ENCODE assay signal across 32 mouse cellular contexts in the genomic region with DNA sequence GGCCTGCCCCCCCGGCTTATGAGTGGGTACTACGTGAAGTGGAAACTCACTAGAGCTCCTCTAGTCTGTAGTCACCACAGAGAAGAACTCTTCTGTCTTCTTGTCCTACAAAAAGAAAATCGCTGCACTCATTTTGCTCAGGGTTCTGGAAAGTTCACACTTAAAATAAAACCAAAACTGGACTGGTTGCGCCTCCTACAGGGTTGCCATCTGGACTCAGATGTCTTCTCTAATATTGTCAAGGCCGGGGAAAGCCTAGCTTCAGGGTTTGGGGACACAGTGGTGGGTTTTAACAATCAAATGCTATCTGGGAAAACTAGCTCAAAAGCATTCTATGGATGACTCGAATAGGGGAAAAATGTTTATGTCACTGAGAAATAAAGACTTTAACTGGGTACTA. TPM values are rescaled to one million over a fixed set of nuclear protein-coding genes. Genes with fewer than 3 reads are reported as not detected.
A peak's percentile ranks its signal among the peaks of the same experiment; 100 is the strongest.
DNase-seq lines count a peak whose midpoint lies in the region; ATAC-seq and TF ChIP-seq lines count a peak whose summit lies in the region.
"Had no signal": no experiment of that assay in that cellular context is flagged by ENCODE, and none has a peak within 500 bp of the region (broad histone marks: within the 10 kb centered on the region; RNA-seq: fewer than 3 reads in every experiment).

No protein-coding gene starts in this region.

- no peaks in the 10 kb centered on the region for H3K9me3 ChIP-seq in hindbrain, postnatal 0 days (ENCODE audit: low read length)
- H3K9me3 ChIP-seq in hindbrain, embryonic 16.5 days (ENCODE audit: control insufficient read depth, low read length): no peaks in the 10 kb centered on the region
- H3K9me3 ChIP-seq: embryonic facial prominence, embryonic 10.5 days; embryonic facial prominence, embryonic 15.5 days; forebrain, embryonic 12.5 days; hindbrain, embryonic 12.5 days; limb, embryonic 10.5 days; limb, embryonic 15.5 days; liver, embryonic 13.5 days; neural tube, embryonic 15.5 days; stomach, embryonic 15.5 days had no signal

- no peak overlapping the region for H3K4me3 ChIP-seq in hindbrain, postnatal 0 days (ENCODE audit: low read length)
- no peak overlapping the region for H3K4me3 ChIP-seq in hindbrain, embryonic 16.5 days (ENCODE audit: low read length)
- H3K4me3 ChIP-seq: embryonic facial prominence, embryonic 10.5 days; embryonic facial prominence, embryonic 15.5 days; forebrain, embryonic 12.5 days; hindbrain, embryonic 12.5 days; limb, embryonic 10.5 days; limb, embryonic 15.5 days; liver, embryonic 13.5 days; neural tube, embryonic 15.5 days; stomach, embryonic 15.5 days had no signal

- H3K9ac ChIP-seq in hindbrain, postnatal 0 days (replicated peaks; ENCODE audit: low read length): no peak overlapping the region
- no peak overlapping the region for H3K9ac ChIP-seq in hindbrain, embryonic 16.5 days (ENCODE audit: low read depth, low read length)
- H3K9ac ChIP-seq: embryonic facial prominence, embryonic 15.5 days; forebrain, embryonic 12.5 days; forebrain, postnatal 0 days; hindbrain, embryonic 12.5 days; limb, embryonic 15.5 days; liver, embryonic 13.5 days; neural tube, embryonic 15.5 days; stomach, embryonic 15.5 days had no signal

- peak; percentile 4 for DNase-seq in hindbrain, postnatal 0 days (ENCODE audit: low spot score)
- peak; percentile 59 for DNase-seq in cerebellum, adult 11-12 months
- DNase-seq in cerebellum, adult 9-11 months: peak; percentile 70
- DNase-seq in urinary bladder, postnatal 36 days (ENCODE audit: low spot score in 2 of 2): no peak
- no peak for DNase-seq in right cerebral cortex, adult 2 months (ENCODE audit: low spot score in 2 of 2)
- DNase-seq in urinary bladder, postnatal 25 days (ENCODE audit: low spot score): no peak
- DNase-seq: adrenal gland, postnatal 10 days; forebrain, postnatal 0 days; gastrocnemius, postnatal 10 days; heart, postnatal 36 days; kidney, adult 18-20 months; kidney, postnatal 36 days; layer of hippocampus, postnatal 36 days; liver, embryonic 13.5 days; lung, adult 2 months; lung, postnatal 10 days; midbrain, embryonic 14.5 days; retina, postnatal 1 day; right cerebral cortex, postnatal 25 days; thymus, postnatal 14 days had no signal

- H3K27me3 ChIP-seq in hindbrain, postnatal 0 days (ENCODE audit: insufficient read depth, low read length): no peaks in the 10 kb centered on the region
- no peaks in the 10 kb centered on the region for H3K27me3 ChIP-seq in hindbrain, embryonic 16.5 days (replicated peaks; ENCODE audit: control insufficient read depth, insufficient read depth, low read length)
- H3K27me3 ChIP-seq: embryonic facial prominence, embryonic 15.5 days; forebrain, embryonic 12.5 days; hindbrain, embryonic 12.5 days; limb, embryonic 15.5 days; liver, embryonic 13.5 days; neural tube, embryonic 15.5 days; Patski; stomach, embryonic 15.5 days had no signal

- ATAC-seq in hindbrain, postnatal 0 days: no peak
- no peak for ATAC-seq in hindbrain, embryonic 16.5 days
- ATAC-seq: forebrain, postnatal 0 days; Patski had no signal

- H3K4me2 ChIP-seq in hindbrain, postnatal 0 days (ENCODE audit: low read depth, low read length): no peak overlapping the region
- no peak overlapping the region for H3K4me2 ChIP-seq in hindbrain, embryonic 16.5 days (ENCODE audit: low read length)
- H3K4me2 ChIP-seq: embryonic facial prominence, embryonic 15.5 days; forebrain, embryonic 12.5 days; heart, embryonic 11.5 days; hindbrain, embryonic 12.5 days; limb, embryonic 15.5 days; liver, embryonic 13.5 days; neural tube, embryonic 15.5 days; stomach, embryonic 15.5 days had no signal

- no peaks in the 10 kb centered on the region for H3K4me1 ChIP-seq in hindbrain, postnatal 0 days (ENCODE audit: insufficient read depth, low read length)
- no peaks in the 10 kb centered on the region for H3K4me1 ChIP-seq in hindbrain, embryonic 16.5 days (ENCODE audit: control insufficient read depth, insufficient read depth, low read depth, low read length)
- H3K4me1 ChIP-seq: embryonic facial prominence, embryonic 15.5 days; forebrain, embryonic 12.5 days; hindbrain, embryonic 12.5 days; limb, embryonic 10.5 days; limb, embryonic 15.5 days; neural tube, embryonic 15.5 days; stomach, embryonic 15.5 days had no signal

- no peak overlapping the region for H3K27ac ChIP-seq in hindbrain, postnatal 0 days
- H3K27ac ChIP-seq in hindbrain, embryonic 16.5 days (ENCODE audit: low read depth, low read length): no peak overlapping the region
- H3K27ac ChIP-seq: embryonic facial prominence, embryonic 10.5 days; embryonic facial prominence, embryonic 15.5 days; forebrain, embryonic 12.5 days; hindbrain, embryonic 12.5 days; limb, embryonic 10.5 days; limb, embryonic 15.5 days; liver, embryonic 13.5 days; macrophage; neural tube, embryonic 15.5 days; stomach, embryonic 15.5 days had no signal

- H3K36me3 ChIP-seq in hindbrain, postnatal 0 days (ENCODE audit: insufficient read depth, low read length): peaks cover 31% of the 10 kb centered on the region
- H3K36me3 ChIP-seq in hindbrain, embryonic 16.5 days (ENCODE audit: control insufficient read depth, insufficient read depth, low read length): peaks cover 17% of the 10 kb centered on the region
- H3K36me3 ChIP-seq: embryonic facial prominence, embryonic 10.5 days; limb, embryonic 10.5 days; liver, embryonic 13.5 days had no signal

- WGBS in hindbrain, postnatal 0 days: 77% methylated on average over 6 of the region's 6 CpGs
- 84% methylated on average over 6 of the region's 6 CpGs for WGBS in hindbrain, embryonic 16.5 days

- TF ChIP-seq CTCF in hindbrain, postnatal 0 days (IDR thresholded peaks at IDR 0.05; ENCODE audit: low read depth): no peak

RNA-seq across cellular contexts. Expression of a gene that starts 15.7 kb away (rescaled TPM):
- total RNA-seq in hindbrain, postnatal 0 days (2014; rRNA removed): 5.2 and 5.9 TPM in 2 replicates
- 5.3 and 5.7 TPM in 2 replicates for polyA plus RNA-seq in hindbrain, postnatal 0 days (2015; fragmentation: Nextera tagmentation; extraction: Ambion mirVana)
- polyA plus RNA-seq in hindbrain, embryonic 16.5 days (2015; fragmentation: Nextera tagmentation; extraction: Ambion mirVana): 7.3 and 8.4 TPM in 2 replicates

RNA-seq across cellular contexts. Expression of a gene that starts 16.0 kb away (rescaled TPM):
- total RNA-seq in hindbrain, postnatal 0 days (2014; rRNA removed): 5.5 and 8.0 TPM in 2 replicates
- 8.9 and 9.4 TPM in 2 replicates for polyA plus RNA-seq in hindbrain, postnatal 0 days (2015; fragmentation: Nextera tagmentation; extraction: Ambion mirVana)
- polyA plus RNA-seq in hindbrain, embryonic 16.5 days (2015; fragmentation: Nextera tagmentation; extraction: Ambion mirVana): 7.4 and 7.6 TPM in 2 replicates

Comparison
In these comparisons a context has a peak if more than half of its experiments do, and no peak if none do; other contexts are left out.
1. DNase-seq: peak in hindbrain, postnatal 0 days (single experiment), cerebellum, adult 11-12 months (single experiment) and cerebellum, adult 9-11 months (single experiment); none in urinary bladder, postnatal 36 days (0 of 2), right cerebral cortex, adult 2 months (0 of 2) and urinary bladder, postnatal 25 days (single experiment).